Mouse (Mus musculus): Measurements from ENCODE around the gene D5Ertd579e.

- no peak for TF ChIP-seq CTCF (conservative IDR thresholded peaks at IDR 0.05; ENCODE audit: low read length)
- no peak for TF ChIP-seq POU5F1 (IDR thresholded peaks at IDR 0.05; ENCODE audit: borderline replicate concordance, low read length)
These were observed 2.2 kb downstream of the D5Ertd579e start for GRCm38 (mm10) chr5:36693651-36694050.

All from E14TG2a.4 (cell line).